Mouse (Mus musculus): ENCODE measurements at regions not wholly inside any gene's neighbourhood (a gene's known extent, or its start where the extent isn't known, plus 50 kb on each side); places are given as distances from the start of the nearest gene placed in this dataset.

DNA sequence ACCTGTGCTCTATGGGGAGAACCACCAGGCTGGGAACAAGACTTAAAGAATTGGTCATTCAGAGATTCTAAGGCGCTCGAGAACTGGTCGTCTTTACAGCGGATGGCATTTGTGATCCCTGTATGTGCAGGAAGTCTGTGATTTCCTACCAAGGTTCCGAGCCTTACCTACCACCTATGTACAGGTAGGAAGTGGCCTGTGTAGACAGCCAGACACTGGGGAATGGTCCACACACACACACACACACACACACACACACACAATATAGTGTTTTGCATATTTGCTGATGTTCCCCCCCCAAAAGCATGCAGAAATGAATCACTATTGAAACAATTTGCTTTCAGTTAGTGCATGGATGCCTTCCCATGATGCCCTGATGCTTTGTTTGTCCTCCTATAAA, 307.1 kb upstream of the Hnrnpa3 start:
- DNase-seq = no peak

DNA sequence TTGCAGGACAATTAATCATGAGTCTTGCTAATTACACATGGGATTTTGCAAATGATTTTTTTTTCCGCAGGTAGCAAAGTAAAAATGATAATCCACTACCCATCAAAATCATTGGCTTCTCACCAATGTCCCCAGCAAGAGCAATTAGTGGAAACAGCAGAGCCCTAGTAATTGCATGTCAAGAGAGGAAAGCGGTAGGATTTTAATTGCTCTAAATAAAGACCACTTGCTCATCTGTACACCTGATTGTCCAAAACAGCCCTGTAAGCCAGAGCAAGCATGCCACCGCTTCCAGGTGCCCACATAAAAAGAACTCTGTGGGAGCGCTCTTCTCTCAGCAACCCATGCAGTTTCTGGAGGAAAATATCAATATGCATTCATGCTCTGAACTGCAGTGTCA, 306.5 kb upstream of the Hnrnpa3 start:
- no peak for DNase-seq

- peak; percentile 24 for DNase-seq
These were observed 302.2 kb upstream of the Hnrnpa3 start for GRCm38 (mm10) chr2:75356691-75357375.

- DNase-seq = peak; percentile 15
These were observed 301.5 kb upstream of the Hnrnpa3 start for GRCm38 (mm10) chr2:75357516-75357915.

DNA sequence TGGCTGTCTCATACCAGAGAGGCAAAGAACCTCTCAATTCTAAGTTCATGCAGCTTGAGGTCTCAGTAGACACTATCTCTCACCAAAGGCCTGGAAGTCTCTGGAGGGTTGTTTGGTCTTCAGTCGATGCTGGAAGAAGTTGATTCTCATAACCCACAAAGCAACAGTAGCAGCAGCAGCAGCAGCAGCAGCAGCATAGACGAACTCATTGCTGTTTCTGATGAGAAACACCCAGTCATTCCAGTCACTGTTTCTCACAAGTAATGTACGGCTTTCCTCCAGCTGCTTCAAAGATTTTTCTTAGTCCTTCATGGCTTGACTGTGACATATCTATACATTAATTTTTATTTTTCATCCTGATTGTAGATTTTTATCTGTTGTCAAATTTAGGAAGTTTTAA, 298.1 kb upstream of the Hnrnpa3 start:
- no peak for DNase-seq

DNA sequence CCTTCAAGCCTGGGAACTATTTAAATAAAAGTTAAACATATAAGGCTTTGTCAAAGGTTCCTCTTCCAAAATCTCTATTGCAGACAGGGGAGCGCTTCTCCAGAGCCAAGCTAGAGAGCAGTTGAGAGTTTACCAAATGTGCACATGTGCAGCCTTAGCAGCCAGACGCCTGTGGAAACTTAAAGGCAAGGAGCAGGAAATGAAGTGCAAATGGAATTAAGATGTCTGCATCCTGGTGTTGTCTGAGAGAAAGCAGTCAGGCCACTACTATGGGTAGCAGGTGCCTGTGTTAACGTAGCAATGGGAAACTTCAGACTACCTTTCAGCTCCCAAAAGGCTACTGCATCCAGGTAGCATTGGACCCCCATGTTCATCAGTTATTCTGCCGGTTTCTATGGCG, 282.4 kb upstream of the Hnrnpa3 start:
- no peak for DNase-seq

- DNase-seq = no peak
These were observed 273.4 kb upstream of the Hnrnpa3 start for GRCm38 (mm10) chr2:75385551-75386263.

- no peak for DNase-seq
These were observed 272.4 kb upstream of the Hnrnpa3 start for GRCm38 (mm10) chr2:75386636-75387035.

DNA sequence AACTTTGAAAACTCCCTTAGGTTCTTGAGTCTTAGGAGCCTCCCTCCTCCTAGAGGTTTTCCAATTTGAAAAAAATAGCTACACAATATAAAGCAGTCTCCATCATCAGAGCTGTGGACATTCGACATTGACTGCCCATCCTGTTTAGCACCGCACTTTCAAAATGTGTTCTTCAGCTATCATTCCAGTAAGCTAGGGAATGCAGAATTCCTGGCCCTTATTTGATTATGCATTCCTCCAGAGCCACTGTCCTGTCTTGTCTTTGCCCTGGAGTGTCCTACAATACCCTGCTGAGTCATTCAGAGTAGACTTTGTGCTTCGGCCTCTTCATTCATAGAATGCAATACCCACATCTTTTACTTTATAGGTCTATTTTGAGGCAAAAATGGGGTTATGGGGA, 267.0 kb upstream of the Hnrnpa3 start:
- no peak for DNase-seq

GRCm38 (mm10) chr2:75394928-75395673, 264.0 kb upstream of the Hnrnpa3 start:
- DNase-seq = no peak

GRCm38 (mm10) chr2:75396016-75396415, 263.0 kb upstream of the Hnrnpa3 start:
- DNase-seq = no peak

DNA sequence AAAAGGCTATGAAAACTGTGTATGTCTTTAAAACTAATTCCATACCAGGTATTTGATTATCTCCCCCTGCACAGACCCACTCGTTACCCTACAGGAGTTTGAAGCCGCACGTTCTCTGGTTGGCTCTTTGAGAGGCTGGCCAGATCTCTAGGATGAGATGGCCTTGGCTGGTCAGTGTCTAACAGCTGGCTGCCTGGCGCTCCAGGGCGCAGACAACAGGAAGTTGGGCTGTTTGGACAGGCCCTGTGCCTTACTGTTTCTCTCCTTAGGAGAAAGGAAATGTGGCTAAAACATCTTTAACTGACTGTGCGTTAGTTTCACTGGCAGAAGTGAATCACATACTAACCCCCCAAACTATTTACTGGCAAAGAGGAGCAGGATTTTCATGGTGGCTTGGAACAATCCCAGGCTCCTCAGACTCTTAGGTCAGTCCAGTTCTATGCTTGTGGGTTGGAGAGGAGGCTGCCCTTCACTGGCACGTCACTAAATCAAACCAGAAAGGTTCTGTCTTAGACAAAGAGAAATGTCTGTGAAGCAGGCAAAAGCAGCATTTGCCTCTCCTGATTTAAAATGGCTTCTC, 258.7 kb upstream of the Hnrnpa3 start:
- peak; percentile 19 for DNase-seq

- DNase-seq = no peak
These were observed 255.3 kb upstream of the Hnrnpa3 start for GRCm38 (mm10) chr2:75403791-75404190.

GRCm38 (mm10) chr2:75405524-75406214, 253.4 kb upstream of the Hnrnpa3 start:
- no peak for DNase-seq

GRCm38 (mm10) chr2:75406721-75407455, 252.2 kb upstream of the Hnrnpa3 start:
- peak; percentile 23 for DNase-seq

DNA sequence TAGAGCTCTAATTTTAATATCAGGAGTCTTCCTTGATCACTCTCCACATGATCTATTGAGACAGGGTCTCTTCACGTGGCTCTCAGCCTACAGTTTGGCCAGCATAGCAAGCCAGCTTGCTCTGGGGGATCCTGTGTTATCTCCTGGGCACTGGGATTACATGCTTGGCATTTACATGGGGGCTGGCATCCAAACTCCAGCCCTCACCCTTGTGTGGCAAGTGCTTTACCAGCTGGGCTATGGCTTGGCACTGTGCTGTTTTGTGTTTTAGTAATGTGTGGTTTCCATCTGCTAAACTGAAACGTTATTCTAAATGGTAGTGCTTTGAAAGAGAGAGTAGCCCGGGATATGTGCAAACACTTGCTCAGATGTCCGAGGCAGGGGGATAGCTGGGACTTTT, 251.5 kb upstream of the Hnrnpa3 start:
- no peak for DNase-seq

DNA sequence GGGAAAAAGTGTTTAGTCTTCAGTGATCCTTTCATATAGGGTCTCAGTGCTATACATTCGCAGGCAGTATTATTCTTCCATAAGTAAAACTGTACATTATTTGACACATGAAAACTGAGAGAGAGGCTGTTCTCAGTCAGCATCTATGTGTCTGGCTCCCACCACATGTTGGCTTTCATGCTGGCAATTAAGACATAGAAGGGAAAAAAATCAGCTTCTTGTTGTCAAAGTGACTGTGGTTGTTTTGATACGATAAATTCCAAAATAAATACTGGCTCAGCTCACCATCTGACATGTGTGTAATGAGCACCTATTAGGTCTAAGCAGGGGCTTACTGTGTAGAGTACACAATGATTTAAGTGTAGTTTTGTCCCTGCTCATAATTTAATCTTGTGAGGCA, 251.0 kb upstream of the Hnrnpa3 start:
- no peak for DNase-seq

DNA sequence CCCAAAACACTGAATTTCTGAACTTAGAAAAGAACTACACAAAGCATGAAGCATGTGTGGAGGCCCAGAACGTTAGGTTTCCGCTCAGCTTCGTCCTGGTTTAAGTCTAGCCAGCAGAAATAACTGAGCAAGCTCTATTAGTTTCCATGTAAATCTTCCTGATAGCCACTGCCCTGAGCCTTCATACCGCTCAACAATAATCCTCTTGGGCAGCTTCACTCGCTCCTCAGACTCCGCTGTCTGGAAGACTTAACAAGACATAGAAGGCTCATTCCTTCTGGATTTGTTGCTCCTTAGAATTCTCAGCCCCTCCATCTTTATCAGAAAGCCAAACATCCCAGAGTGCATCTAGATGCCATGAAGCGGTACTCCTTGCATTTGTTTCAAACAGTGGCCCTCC, 249.3 kb upstream of the Hnrnpa3 start:
- DNase-seq = no peak

- no peak for DNase-seq
These were observed 246.3 kb upstream of the Hnrnpa3 start for GRCm38 (mm10) chr2:75412735-75413134.

GRCm38 (mm10) chr2:75418689-75419088, 240.4 kb upstream of the Hnrnpa3 start:
- no peak for DNase-seq

DNA sequence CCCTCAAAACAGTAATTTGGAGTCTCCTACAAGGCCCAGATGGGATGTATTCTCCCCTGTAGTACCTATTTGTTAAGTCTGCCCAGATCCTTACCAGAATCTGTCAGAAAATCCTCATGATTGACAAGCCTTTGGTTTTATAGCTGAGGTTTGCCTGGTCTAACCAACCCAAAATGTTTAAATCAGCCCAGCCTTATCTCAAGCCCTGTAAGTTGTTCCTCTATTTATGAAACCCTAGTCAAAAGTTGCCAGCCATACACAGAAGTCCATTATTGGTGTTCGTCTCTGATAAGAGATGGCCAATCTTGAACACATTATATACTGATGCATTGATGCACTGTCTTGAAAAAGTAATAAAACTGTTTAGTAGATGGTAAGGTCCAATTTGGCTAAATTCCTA, 239.9 kb upstream of the Hnrnpa3 start:
- DNase-seq = no peak
